Mouse (Mus musculus) brain, adult 10 weeks (tissue): ENCODE data around the gene Wdr24. TPM values are rescaled to one million over a fixed set of nuclear protein-coding genes. Genes with fewer than 3 reads are reported as not detected.

Experiments
- polyA plus RNA-seq: library from polyadenylated mRNA; stranded (reverse); fragments of 350-450 nt; fragmentation: Illumina TruSeq; extraction: RNeasy Lipid Tissue Mini Kit (QIAGEN cat#74804); gene quantifications from one replicate; pipeline ENCODE4 v1.2.3, GENCODE M21; 2015; ENCODE audit warnings: low read depth, low replicate concordance

Gene Wdr24
- polyA plus RNA-seq, 1 experiment from 2014 or later, result 22.9 TPM

Other genes starting within 250 kb of the Wdr24 start
- 17.9 TPM for gene Lmf1, start 244.5 kb upstream of the Wdr24 start, polyA plus RNA-seq
- gene Gng13, start 106.5 kb upstream of the Wdr24 start, polyA plus RNA-seq, result 297 TPM
- 1.5 TPM for gene Chtf18, start 96.2 kb upstream of the Wdr24 start, polyA plus RNA-seq
- 78.9 TPM for gene Rpusd1, start 96.0 kb upstream of the Wdr24 start, polyA plus RNA-seq
- gene Mslnl, start 87.6 kb upstream of the Wdr24 start, polyA plus RNA-seq, result 0.33 TPM
- gene Msln, start 69.2 kb upstream of the Wdr24 start, polyA plus RNA-seq, result 2.9 TPM
- 32.3 TPM for gene Narfl, start 49.9 kb upstream of the Wdr24 start, polyA plus RNA-seq
- gene Haghl, start 38.0 kb upstream of the Wdr24 start, polyA plus RNA-seq, result 139 TPM
- gene Ccdc78, start 37.0 kb upstream of the Wdr24 start, polyA plus RNA-seq, result 0.62 TPM
- 88.4 TPM for gene Fam173a, start 30.7 kb upstream of the Wdr24 start, polyA plus RNA-seq
- gene AC134908.4, start 28.0 kb upstream of the Wdr24 start, polyA plus RNA-seq, result 1.7 TPM
- gene Metrn, start 26.5 kb upstream of the Wdr24 start, polyA plus RNA-seq, result 128 TPM
- 572 TPM for gene Fbxl16, start 14.5 kb upstream of the Wdr24 start, polyA plus RNA-seq
- 42.7 TPM for gene Jmjd8, start 5.2 kb downstream of the Wdr24 start, polyA plus RNA-seq
- 169 TPM for gene Stub1, start 9.8 kb downstream of the Wdr24 start, polyA plus RNA-seq
- 44.6 TPM for gene Rhbdl1, start 13.7 kb downstream of the Wdr24 start, polyA plus RNA-seq
- gene Gm20683, start 18.1 kb downstream of the Wdr24 start, polyA plus RNA-seq, result 23.4 TPM
- 84.4 TPM for gene Rhot2, start 21.2 kb downstream of the Wdr24 start, polyA plus RNA-seq
- 21.2 TPM for gene Wdr90, start 37.9 kb downstream of the Wdr24 start, polyA plus RNA-seq
- 19.9 TPM for gene Mcrip2, start 45.1 kb downstream of the Wdr24 start, polyA plus RNA-seq
- gene Mettl26, start 51.4 kb downstream of the Wdr24 start, polyA plus RNA-seq, result 49.7 TPM
- gene Wfikkn1, start 57.2 kb downstream of the Wdr24 start, polyA plus RNA-seq, result 0.33 TPM
- gene Rab40c, start 96.1 kb downstream of the Wdr24 start, polyA plus RNA-seq, result 40.3 TPM
- 95.8 TPM for gene Pigq, start 121.3 kb downstream of the Wdr24 start, polyA plus RNA-seq
- 0.42 TPM for gene Nhlrc4, start 121.3 kb downstream of the Wdr24 start, polyA plus RNA-seq
- 0.97 TPM for gene A930017K11Rik, start 128.9 kb downstream of the Wdr24 start, polyA plus RNA-seq
- gene Capn15, start 162.2 kb downstream of the Wdr24 start, polyA plus RNA-seq, result 23.5 TPM
- gene Rab11fip3, start 245.9 kb downstream of the Wdr24 start, polyA plus RNA-seq, result 54.5 TPM